Mouse (Mus musculus) urinary bladder, postnatal 10 days (tissue): ENCODE measurements around the gene Rdh11.

Experiments
- DNase-seq: peaks from one replicate; pipeline ENCODE4 v3.0.0; 2022; ENCODE audit warnings: low spot score

The Rdh11 gene

GRCm38 (mm10) chr12:79139417-79139816, 52.7 kb downstream of the Rdh11 start:
- DNase-seq: no peak

- DNase-seq: no peak
Measured at GRCm38 (mm10) chr12:79138999-79139398, 53.1 kb downstream of the Rdh11 start.

- no peak for DNase-seq
Measured at GRCm38 (mm10) chr12:79136949-79137348, 55.1 kb downstream of the Rdh11 start.

- no peak for DNase-seq
Measured at GRCm38 (mm10) chr12:79135105-79135504, 57.0 kb downstream of the Rdh11 start.

GRCm38 (mm10) chr12:79134676-79135075, 57.4 kb downstream of the Rdh11 start:
- no peak for DNase-seq

- DNase-seq: no peak
Measured at GRCm38 (mm10) chr12:79131706-79132460, 60.2 kb downstream of the Rdh11 start.

- no peak for DNase-seq
Measured at GRCm38 (mm10) chr12:79131178-79131675, 60.9 kb downstream of the Rdh11 start.

- DNase-seq: peak; percentile 33
Measured at GRCm38 (mm10) chr12:79130299-79131177, 61.6 kb downstream of the Rdh11 start, which contains the start of gene Arg2. Gene Arg2 (plus strand): TSS chr12:79130777.
